Mouse (Mus musculus) myocyte (in vitro differentiated cells): ENCODE results near the gene Khdc1b.
"Not testable (repeated sequence)": the region's sequence is repeated elsewhere in the genome, so short reads cannot be mapped to it uniquely, and the experiment has no call there.

Experiments
- CEBPB ChIP-seq: IDR thresholded peaks from 2 replicates; pipeline ENCODE4 v1.6.1; 2011; ENCODE audit warnings: mild to moderate bottlenecking, moderate library complexity; ENCODE audit not compliant: poor library complexity, insufficient read depth, severe bottlenecking
- E2F4 ChIP-seq: IDR thresholded peaks from one replicate; pipeline ENCODE4 v1.6.1; 2011; ENCODE audit warnings: mild to moderate bottlenecking, control low read depth, moderate library complexity; ENCODE audit not compliant: insufficient read depth
- MAX ChIP-seq: IDR thresholded peaks from one replicate; pipeline ENCODE4 v1.6.1; 2011; ENCODE audit warnings: low read depth, mild to moderate bottlenecking, control low read depth
- MYOD1 ChIP-seq, 3 experiments: IDR thresholded peaks; one replicate each; pipeline ENCODE4 v1.6.1; 2011; ENCODE audit warnings: control low read depth in 2 of 3, low read depth in 2 of 3, mild to moderate bottlenecking in 2 of 3, moderate library complexity in 1 of 3; ENCODE audit not compliant: insufficient read length in 2 of 3, control insufficient read depth in 1 of 3
- MYOG ChIP-seq, 3 experiments: IDR thresholded peaks; one replicate each; pipeline ENCODE4 v1.6.1; 2011; ENCODE audit warnings: control low read depth in 2 of 3, low read depth in 2 of 3, mild to moderate bottlenecking in 2 of 3; ENCODE audit not compliant: insufficient read length in 2 of 3, control insufficient read depth in 1 of 3, insufficient read depth in 1 of 3
- POLR2A ChIP-seq: IDR thresholded peaks from one replicate; pipeline ENCODE4 v1.6.1; 2011; ENCODE audit warnings: low read depth, mild to moderate bottlenecking, control low read depth, moderate library complexity; ENCODE audit not compliant: insufficient read length
- POLR2AphosphoS2 ChIP-seq: IDR thresholded peaks from one replicate; pipeline ENCODE4 v1.6.1; 2011; ENCODE audit warnings: low read depth, control low read depth; ENCODE audit not compliant: insufficient read length
- SRF ChIP-seq: IDR thresholded peaks from one replicate; pipeline ENCODE4 v1.6.1; 2011; ENCODE audit warnings: low read depth; ENCODE audit not compliant: control insufficient read depth, insufficient read length
- TCF12 ChIP-seq: IDR thresholded peaks from one replicate; pipeline ENCODE4 v1.6.1; 2011; ENCODE audit warnings: mild to moderate bottlenecking, control low read depth; ENCODE audit not compliant: poor library complexity, insufficient read depth, severe bottlenecking
- USF1 ChIP-seq: IDR thresholded peaks from one replicate; pipeline ENCODE4 v1.6.1; 2011; ENCODE audit warnings: low read depth, mild to moderate bottlenecking, control low read depth, moderate library complexity

- TF ChIP-seq POLR2A; TCF12; USF1; MYOG (IDR thresholded peaks at IDR 0.05; ENCODE audit: control insufficient read depth in 1 of 3, insufficient read depth in 1 of 3, insufficient read length in 2 of 3, low read depth in 2 of 3); POLR2AphosphoS2; MAX; E2F4; CEBPB; SRF; MYOD1 (IDR thresholded peaks at IDR 0.05; ENCODE audit: control insufficient read depth in 1 of 3, insufficient read length in 2 of 3, low read depth in 2 of 3): not testable (repeated sequence)
Observed at GRCm38 (mm10) chr1:21368031-21368430, 15.3 kb upstream of the Khdc1b start, which contains the start of gene Khdc1c.
